Comparison of ENCODE assay signal across 39 mouse cellular contexts in genomic region chr4:104805414-104806257, GRCm38 (mm10). TPM values are rescaled to one million over a fixed set of nuclear protein-coding genes. Genes with fewer than 3 reads are reported as not detected.
DNase-seq lines count a peak whose midpoint lies in the region; ATAC-seq lines count a peak whose summit lies in the region.
"Had no signal": no experiment of that assay in that cellular context is flagged by ENCODE, and none has a peak within 500 bp of the region (broad histone marks: within the 10 kb centered on the region; RNA-seq: fewer than 3 reads in every experiment).

No protein-coding gene starts in this region.

- H3K9me3 ChIP-seq in neural tube, embryonic 11.5 days (ENCODE audit: control insufficient read depth, low read length): no peaks in the 10 kb centered on the region
- no peaks in the 10 kb centered on the region for H3K9me3 ChIP-seq in hindbrain, embryonic 14.5 days (ENCODE audit: control insufficient read depth, low read length)
- no peaks in the 10 kb centered on the region for H3K9me3 ChIP-seq in neural tube, embryonic 12.5 days
- H3K9me3 ChIP-seq: embryonic facial prominence, embryonic 13.5 days; heart, embryonic 13.5 days; intestine, embryonic 15.5 days; stomach, embryonic 15.5 days had no signal

- H3K9ac ChIP-seq in neural tube, embryonic 11.5 days (ENCODE audit: low read length): no peak overlapping the region
- no peak overlapping the region for H3K9ac ChIP-seq in hindbrain, embryonic 14.5 days
- no peak overlapping the region for H3K9ac ChIP-seq in neural tube, embryonic 12.5 days
- H3K9ac ChIP-seq: embryonic facial prominence, embryonic 13.5 days; heart, embryonic 13.5 days; intestine, embryonic 15.5 days; liver, embryonic 14.5 days; stomach, embryonic 15.5 days had no signal

- WGBS in neural tube, embryonic 11.5 days: 78% methylated on average over 19 of the region's 19 CpGs
- 48% methylated on average over 19 of the region's 19 CpGs for WGBS in hindbrain, embryonic 14.5 days
- WGBS in neural tube, embryonic 12.5 days: 64% methylated on average over 19 of the region's 19 CpGs

- H3K4me2 ChIP-seq in neural tube, embryonic 11.5 days (ENCODE audit: low read depth): no peak overlapping the region
- H3K4me2 ChIP-seq in hindbrain, embryonic 14.5 days (replicated peaks): no peak overlapping the region
- H3K4me2 ChIP-seq in neural tube, embryonic 12.5 days (replicated peaks): no peak overlapping the region
- H3K4me2 ChIP-seq: embryonic facial prominence, embryonic 13.5 days; heart, embryonic 13.5 days; intestine, embryonic 15.5 days; stomach, embryonic 15.5 days had no signal

- ATAC-seq in neural tube, embryonic 11.5 days (ENCODE audit: insufficient read depth, low FRiP score, low TSS enrichment): peak; percentile 50; the same call in 1 of the 2 replicates
- ATAC-seq in hindbrain, embryonic 14.5 days (ENCODE audit: low FRiP score): no peak
- peak; percentile 77 for ATAC-seq in neural tube, embryonic 12.5 days (ENCODE audit: low FRiP score, low read depth)
- no peak for ATAC-seq in erythroblast, adult 5-6 weeks (replicated peaks; ENCODE audit: low FRiP score, poor library complexity, severe bottlenecking)
- ATAC-seq: activated CD4-positive, CD25-positive, alpha-beta regulatory T cell, adult 4 months; intestine, embryonic 15.5 days had no signal

- H3K27me3 ChIP-seq in neural tube, embryonic 11.5 days (ENCODE audit: control insufficient read depth, insufficient read depth, low read length): no peaks in the 10 kb centered on the region
- H3K27me3 ChIP-seq in hindbrain, embryonic 14.5 days (ENCODE audit: control insufficient read depth, insufficient read depth, low read length): no peaks in the 10 kb centered on the region
- no peaks in the 10 kb centered on the region for H3K27me3 ChIP-seq in neural tube, embryonic 12.5 days (replicated peaks)
- H3K27me3 ChIP-seq: embryonic facial prominence, embryonic 13.5 days; heart, embryonic 13.5 days; intestine, embryonic 15.5 days; stomach, embryonic 15.5 days had no signal

- H3K36me3 ChIP-seq in neural tube, embryonic 11.5 days (ENCODE audit: control insufficient read depth, insufficient read depth, low read length): no peaks in the 10 kb centered on the region
- H3K36me3 ChIP-seq in hindbrain, embryonic 14.5 days (replicated peaks; ENCODE audit: control insufficient read depth, insufficient read depth): no peaks in the 10 kb centered on the region
- H3K36me3 ChIP-seq in neural tube, embryonic 12.5 days: no peaks in the 10 kb centered on the region
- H3K36me3 ChIP-seq: embryonic facial prominence, embryonic 13.5 days; heart, embryonic 13.5 days; intestine, embryonic 15.5 days; stomach, embryonic 15.5 days had no signal

- no peak for DNase-seq in neural tube, embryonic 11.5 days (ENCODE audit: low spot score)
- no peak for DNase-seq in neural tube, embryonic 10.5 days (ENCODE audit: extremely low spot score, low spot score)
- no peak for DNase-seq in hindbrain, embryonic 14.5 days (ENCODE audit: low spot score)
- DNase-seq in liver: no peak
- DNase-seq: adrenal gland, adult 2 months; adrenal gland, postnatal 36 days; B cell, adult 2 months; cerebellum, adult 9-10 months; gastrocnemius, postnatal 10 days; heart, postnatal 10 days; kidney, adult 2 months; kidney, postnatal 36 days; lung, adult 2 months; lung, postnatal 10 days; right cerebral cortex, postnatal 14 days had no signal

- H3K4me1 ChIP-seq in neural tube, embryonic 11.5 days (ENCODE audit: control insufficient read depth, insufficient read depth, low read length): no peaks in the 10 kb centered on the region
- peaks cover 11% of the 10 kb centered on the region; the same call in 1 of the 2 replicates for H3K4me1 ChIP-seq in hindbrain, embryonic 14.5 days (replicated peaks; ENCODE audit: control insufficient read depth, insufficient read depth, low read length)
- H3K4me1 ChIP-seq in neural tube, embryonic 12.5 days: peaks cover 5% of the 10 kb centered on the region; the same call in 1 of the 2 replicates
- H3K4me1 ChIP-seq: embryonic facial prominence, embryonic 13.5 days; heart, embryonic 13.5 days; intestine, embryonic 15.5 days; stomach, embryonic 15.5 days had no signal

- no peak overlapping the region for H3K4me3 ChIP-seq in neural tube, embryonic 11.5 days (ENCODE audit: low read depth, low read length)
- H3K4me3 ChIP-seq in hindbrain, embryonic 14.5 days (replicated peaks; ENCODE audit: low read length): no peak overlapping the region
- H3K4me3 ChIP-seq in neural tube, embryonic 12.5 days: no peak overlapping the region
- H3K4me3 ChIP-seq: embryonic facial prominence, embryonic 13.5 days; erythroblast, embryonic 14.5 days; heart, embryonic 13.5 days; intestine, embryonic 15.5 days; myocyte; stomach, embryonic 15.5 days had no signal

- H3K27ac ChIP-seq in neural tube, embryonic 11.5 days (ENCODE audit: low read depth, low read length): no peak overlapping the region
- H3K27ac ChIP-seq in hindbrain, embryonic 14.5 days: peak overlapping the region; percentile 36
- H3K27ac ChIP-seq in neural tube, embryonic 12.5 days: no peak overlapping the region; the same call in 1 of the 2 replicates
- H3K27ac ChIP-seq: embryonic facial prominence, embryonic 13.5 days; heart, embryonic 13.5 days; intestine, embryonic 15.5 days; liver, embryonic 14.5 days; macrophage; stomach, embryonic 15.5 days had no signal

RNA-seq across cellular contexts. Expression of gene C8b, which starts 39.5 kb away (rescaled TPM):
- 0.13 TPM in 1 of 2 replicates, not detected in the other for polyA plus RNA-seq in neural tube, embryonic 11.5 days (2014; fragmentation: Nextera tagmentation; extraction: Ambion mirVana)
- polyA plus RNA-seq in hindbrain, embryonic 14.5 days (2014; fragmentation: Nextera tagmentation; extraction: Ambion mirVana): 0.23 and 0.28 TPM in 2 replicates
- polyA plus RNA-seq in neural tube, embryonic 12.5 days (2016; fragmentation: Nextera tagmentation; extraction: Ambion mirVana): not detected in 2 replicates
- not detected in 2 replicates for total RNA-seq in erythroblast, adult 5-6 weeks (2015; ENCODE audit: low replicate concordance)
- total RNA-seq in erythroblast, adult 5-6 weeks (2017; ENCODE audit: low replicate concordance): not detected in 2 replicates
- total RNA-seq: gastrocnemius, postnatal 10 days; heart, adult 8-10 months; heart, postnatal 10 days; hematopoietic stem cell, adult 5-6 weeks; left cerebral cortex, postnatal 36 days; megakaryocyte-erythroid progenitor cell, adult 5-6 weeks; midbrain, postnatal 0 days had no signal
- polyA plus RNA-seq: activated CD4-positive, CD25-positive, alpha-beta regulatory T cell, adult 4 months; embryonic facial prominence, embryonic 13.5 days; erythroblast, embryonic 14.5 days; forebrain, embryonic 11.5 days; gonadal fat pad, adult 2 months; kidney, adult 2 months; limb, embryonic 14.5 days; lung, adult 2 months; macrophage; myocyte; small intestine, adult 2 months had no signal

RNA-seq across cellular contexts. Expression of gene Gm17662, which starts 51.5 kb away (rescaled TPM):
- not detected in 2 replicates for polyA plus RNA-seq in neural tube, embryonic 11.5 days (2014; fragmentation: Nextera tagmentation; extraction: Ambion mirVana)
- polyA plus RNA-seq in hindbrain, embryonic 14.5 days (2014; fragmentation: Nextera tagmentation; extraction: Ambion mirVana): not detected in 2 replicates
- polyA plus RNA-seq in neural tube, embryonic 12.5 days (2016; fragmentation: Nextera tagmentation; extraction: Ambion mirVana): not detected in 2 replicates
- total RNA-seq in erythroblast, adult 5-6 weeks (2015; ENCODE audit: low replicate concordance): not detected in 2 replicates
- not detected in 2 replicates for total RNA-seq in erythroblast, adult 5-6 weeks (2017; ENCODE audit: low replicate concordance)
- total RNA-seq: adrenal gland, adult 2 months; adrenal gland, postnatal 36 days; gastrocnemius, postnatal 10 days; heart, adult 8-10 months; heart, postnatal 10 days; hematopoietic stem cell, adult 5-6 weeks; layer of hippocampus, adult 8-10 months; layer of hippocampus, postnatal 25 days; left cerebral cortex, adult 8-10 months; left cerebral cortex, postnatal 36 days; megakaryocyte-erythroid progenitor cell, adult 5-6 weeks; midbrain, postnatal 0 days had no signal
- polyA plus RNA-seq: activated CD4-positive, CD25-positive, alpha-beta regulatory T cell, adult 4 months; adrenal gland, adult 2 months; embryonic facial prominence, embryonic 13.5 days; erythroblast, embryonic 14.5 days; forebrain, embryonic 11.5 days; gonadal fat pad, adult 2 months; heart, embryonic 13.5 days; intestine, embryonic 15.5 days; kidney, adult 2 months; kidney, embryonic 16.5 days; limb, embryonic 14.5 days; liver, embryonic 14.5 days; lung, adult 2 months; macrophage; midbrain, postnatal 0 days; myocyte; small intestine, adult 2 months; stomach, embryonic 15.5 days had no signal

Comparison
In these comparisons a context has a peak if more than half of its experiments do, and no peak if none do; other contexts are left out.
1. ATAC-seq: peak in neural tube, embryonic 11.5 days (single experiment) and neural tube, embryonic 12.5 days (single experiment); none in hindbrain, embryonic 14.5 days (single experiment) and erythroblast, adult 5-6 weeks (single experiment).